Mouse (Mus musculus) erythroid progenitor cell, adult 5-6 weeks (primary cell): Measurements from ENCODE around the gene Arhgef26. TPM values are rescaled to one million over a fixed set of nuclear protein-coding genes. Genes with fewer than 3 reads are reported as not detected.

ENCODE experiments used
- ATAC-seq: replicated peaks from 2 replicates; pipeline ENCODE4 v1.8.0; 2016; ENCODE audit warnings: moderate number of reproducible peaks, mild to moderate bottlenecking, moderate TSS enrichment, inconsistent platforms; ENCODE audit not compliant: poor library complexity, low FRiP score, severe bottlenecking
- total RNA-seq, 2 experiments: library from RNA; stranded (forward) in 1 of 2; stranded (reverse) in 1 of 2; fragments of 150-400 nt in 1 of 2; fragments of 186-747, 209-891 nt in 1 of 2; gene quantifications; 2 replicates each; pipeline versions ENCODE4 v1.2.3 to v1.2.4; 2015 to 2017; ENCODE audit warnings: low replicate concordance in 2 of 2

The Arhgef26 gene
- total RNA-seq, 2 experiments from 2014 or later = not detected

DNA sequence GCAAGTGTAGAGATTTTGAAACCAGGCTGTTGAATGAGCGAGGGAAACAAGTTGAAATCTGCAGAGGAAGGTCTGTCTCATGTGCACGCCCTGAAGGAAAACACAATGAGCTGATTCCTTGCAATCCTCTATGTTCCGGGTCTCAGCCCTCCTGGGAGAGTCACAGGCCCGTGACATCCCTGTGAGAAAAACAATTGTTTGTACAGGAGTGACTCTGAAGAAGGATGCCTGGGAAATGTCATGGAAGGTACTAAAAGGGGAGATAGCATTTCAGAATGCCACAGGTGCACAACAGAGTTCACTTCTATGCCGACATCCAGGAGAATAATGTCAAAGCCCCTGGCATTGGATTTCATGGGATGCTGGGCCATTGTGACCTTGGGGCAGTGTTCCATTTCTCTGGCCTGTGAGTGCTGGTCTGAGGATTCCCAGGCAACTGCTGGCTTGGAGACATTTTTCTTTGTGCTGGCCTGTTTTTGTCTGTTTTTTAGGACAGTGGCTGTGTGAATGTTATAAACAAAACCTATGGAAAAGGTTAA is 102.4 kb downstream of the Arhgef26 start:
- ATAC-seq = no peak

DNA sequence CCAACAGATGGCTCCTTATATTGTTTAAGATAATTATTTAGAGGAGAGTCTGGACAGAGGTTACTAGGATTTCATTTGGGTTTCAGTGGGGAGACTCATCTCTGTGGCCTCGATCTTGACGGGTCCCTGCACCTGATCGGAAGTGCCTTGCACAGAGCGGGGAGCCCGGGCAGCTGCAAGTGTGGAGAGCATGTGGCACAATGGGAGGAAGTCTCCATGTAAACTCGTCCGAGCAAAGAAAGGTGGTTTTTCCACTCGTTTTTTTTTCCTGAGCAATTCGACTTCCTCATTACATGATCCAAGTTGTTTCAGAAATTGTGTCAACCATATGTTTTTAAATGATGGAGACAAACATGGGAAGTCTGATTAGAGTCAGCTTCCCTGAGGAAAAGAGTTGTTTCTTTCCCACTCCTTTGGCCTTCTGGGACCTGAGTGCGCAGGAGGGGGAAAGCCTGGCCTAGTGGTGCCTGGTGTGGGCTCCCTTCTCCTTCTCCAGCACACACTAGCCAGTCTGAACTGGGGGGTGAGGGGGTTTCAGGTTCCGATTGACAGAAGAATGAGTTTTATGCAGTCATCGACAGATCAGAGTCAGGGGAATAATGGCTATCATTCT is 105.5 kb downstream of the Arhgef26 start:
- no peak for ATAC-seq

DNA sequence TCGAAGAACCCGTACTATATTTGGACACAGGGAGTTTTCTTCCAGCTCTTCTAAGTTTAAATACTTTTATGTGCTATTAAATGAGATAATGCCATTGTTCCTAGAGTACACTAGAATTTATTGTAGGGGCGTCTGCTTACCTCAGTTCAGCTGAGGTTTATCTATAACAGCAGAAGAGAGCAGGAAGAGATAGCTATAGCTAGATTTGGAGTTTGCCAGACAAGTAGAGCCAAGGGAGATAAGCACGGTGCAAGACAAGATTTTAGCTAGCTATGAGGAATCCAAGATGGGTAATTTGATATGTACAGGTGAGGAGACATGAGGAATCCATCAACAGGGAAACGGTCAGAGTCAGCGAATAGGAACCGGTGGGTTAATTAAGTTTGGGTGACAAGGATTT is 108.1 kb downstream of the Arhgef26 start:
- no peak for ATAC-seq

DNA sequence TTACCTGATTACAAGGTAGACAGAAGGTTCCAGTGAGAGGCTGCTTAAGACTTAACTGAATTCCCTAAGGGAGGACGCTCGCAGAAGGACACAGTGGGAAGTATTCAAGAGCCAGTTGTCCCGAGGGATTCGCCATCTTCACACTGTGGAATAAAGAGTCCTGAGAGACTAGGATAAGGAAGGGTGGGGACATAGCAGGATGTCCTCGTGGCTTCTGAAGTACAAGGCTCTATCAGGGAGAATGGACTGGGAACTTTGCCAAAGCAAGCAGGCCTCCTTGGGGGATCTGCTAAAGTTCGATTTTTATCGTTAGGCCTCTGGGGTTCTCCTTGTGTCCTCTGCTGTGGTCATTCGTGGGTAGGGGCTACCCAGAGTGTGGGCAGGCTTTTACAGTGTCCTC is 109.0 kb downstream of the Arhgef26 start:
- no peak for ATAC-seq

DNA sequence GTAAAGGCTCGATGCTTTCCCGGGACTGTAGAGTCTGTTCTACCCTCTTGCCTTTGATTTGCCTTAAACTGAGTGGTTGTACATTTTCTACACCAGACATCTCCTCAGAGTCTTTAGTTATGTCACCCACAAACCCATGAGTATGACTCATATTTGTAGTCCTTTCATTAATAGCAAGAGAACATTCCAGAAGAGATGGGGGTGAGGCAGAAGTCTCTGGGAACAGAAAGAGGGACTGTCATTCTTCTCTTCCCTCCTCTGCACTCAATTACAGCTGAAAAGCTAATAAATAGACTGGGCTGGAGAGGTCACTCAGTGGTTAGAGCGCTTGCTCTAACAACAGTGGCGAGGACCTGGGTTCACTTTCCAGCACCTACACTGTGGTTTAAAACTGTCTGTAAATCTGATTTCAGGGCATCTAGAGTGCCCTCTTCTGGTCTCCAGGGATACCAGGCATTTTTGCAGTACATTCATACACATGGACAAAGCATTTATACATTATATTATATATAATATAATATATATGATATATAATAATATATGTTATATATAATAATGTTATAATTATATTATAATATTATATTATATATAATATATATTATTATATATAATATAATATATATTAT is 111.8 kb downstream of the Arhgef26 start:
- no peak for ATAC-seq

DNA sequence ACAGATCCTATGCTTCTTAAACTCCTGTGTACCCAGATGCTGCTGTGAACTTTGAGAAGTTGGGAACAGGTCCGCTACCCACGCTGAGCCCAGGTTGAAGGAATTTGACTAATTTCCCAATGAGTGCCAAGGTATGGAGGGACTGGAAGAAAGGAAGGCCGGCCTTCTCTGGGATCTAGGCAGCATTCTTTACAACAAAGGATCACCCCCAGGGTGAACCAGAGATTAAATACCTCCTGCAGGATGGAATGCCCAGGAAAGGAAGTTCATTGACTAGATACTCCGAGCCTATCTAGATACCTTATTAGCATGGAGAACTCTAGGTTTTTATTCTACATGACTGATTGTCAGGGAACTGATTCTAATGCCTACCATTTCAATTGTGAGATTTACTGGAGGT is 114.8 kb downstream of the Arhgef26 start:
- no peak for ATAC-seq

DNA sequence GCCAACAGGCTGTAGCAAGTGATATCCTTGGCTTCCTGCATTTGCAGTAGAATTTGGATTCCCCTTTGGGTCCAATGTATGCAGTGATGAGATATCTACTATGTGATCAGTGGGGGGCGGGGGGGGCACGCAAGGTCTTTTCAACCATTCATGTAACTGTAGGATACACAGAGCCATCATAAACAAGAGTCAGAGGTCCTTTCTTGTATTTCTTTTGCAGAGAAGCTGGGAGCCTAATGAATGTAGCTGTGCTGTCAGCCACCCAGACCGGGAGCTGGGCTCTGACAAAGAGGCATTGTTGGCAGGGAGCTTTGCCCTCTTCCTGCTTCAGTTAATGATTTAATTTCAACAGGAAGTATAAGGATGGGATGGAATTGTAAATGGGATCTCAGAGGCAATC is 116.0 kb downstream of the Arhgef26 start:
- ATAC-seq = no peak

DNA sequence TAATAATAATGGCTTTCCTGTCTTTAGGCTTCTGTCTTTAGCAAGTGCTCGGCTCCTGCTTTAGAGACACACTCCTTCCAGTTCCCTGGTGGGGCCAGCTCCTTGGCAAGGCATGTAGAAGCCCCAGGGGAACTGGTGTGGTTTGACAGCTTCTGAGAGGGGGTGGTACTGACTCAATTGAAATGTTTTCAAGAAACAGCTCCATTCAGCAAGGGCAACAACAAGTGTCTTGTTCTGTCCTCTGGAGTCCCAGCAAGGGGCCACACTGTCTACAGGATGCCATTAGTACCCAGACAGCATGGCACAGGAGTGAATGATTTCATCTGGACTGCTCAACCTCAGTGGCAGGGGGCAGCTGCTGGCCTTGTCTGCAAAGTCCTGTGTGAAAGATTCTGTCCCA is 117.7 kb downstream of the Arhgef26 start:
- ATAC-seq = no peak

DNA sequence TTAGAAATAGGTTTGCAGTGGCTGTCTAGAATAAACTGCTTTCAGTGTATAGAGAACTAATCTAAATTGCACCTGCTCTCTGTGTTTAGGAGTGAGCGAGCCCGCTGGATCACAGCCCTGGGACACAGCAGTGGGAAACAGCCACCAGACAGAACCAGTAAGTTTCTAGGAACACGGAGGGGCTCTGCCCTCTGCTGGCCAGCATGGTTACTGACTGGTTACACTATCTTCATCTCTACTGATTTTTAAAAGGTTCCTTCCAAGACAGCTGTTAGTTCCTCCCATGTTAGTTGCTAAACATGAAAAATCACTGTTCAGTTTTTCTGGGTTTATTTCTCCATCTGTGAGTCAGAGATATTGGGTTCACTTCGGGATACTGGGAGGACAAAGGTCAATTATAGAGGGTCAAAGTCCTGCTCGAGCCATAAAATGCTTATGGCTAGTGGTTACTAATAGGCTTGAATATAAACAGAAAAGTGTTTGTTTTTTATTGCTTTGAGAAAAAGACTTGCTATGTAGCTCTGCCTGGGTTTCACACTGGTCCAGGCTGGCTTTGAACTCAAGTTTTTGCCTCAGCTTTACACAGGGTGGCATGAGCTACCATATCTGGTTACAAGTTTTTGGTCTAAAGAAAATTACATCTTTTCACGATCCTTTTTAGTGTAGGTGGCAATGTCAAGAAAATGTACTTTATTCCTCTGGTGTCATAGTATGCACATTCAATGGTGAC is 120.3 kb downstream of the Arhgef26 start:
- ATAC-seq = no peak

DNA sequence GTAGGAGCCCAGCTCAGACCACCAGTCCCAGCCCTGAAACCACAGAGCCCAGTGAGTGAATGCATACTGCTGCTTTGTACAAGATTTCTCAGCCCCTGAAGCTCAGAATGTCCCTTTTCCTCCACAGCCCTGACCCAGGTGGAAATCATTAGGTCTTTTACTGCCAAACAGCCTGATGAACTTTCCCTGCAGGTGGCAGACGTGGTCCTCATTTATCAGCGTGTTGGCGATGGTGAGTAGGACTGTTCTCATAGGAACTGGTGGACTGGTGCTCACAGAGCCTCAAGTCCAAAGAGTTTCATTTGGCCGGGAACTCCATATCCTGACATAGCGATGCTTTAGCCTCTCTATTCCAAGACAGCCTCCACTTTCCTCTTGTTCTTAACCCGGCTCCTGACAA is 121.3 kb downstream of the Arhgef26 start:
- no peak for ATAC-seq

DNA sequence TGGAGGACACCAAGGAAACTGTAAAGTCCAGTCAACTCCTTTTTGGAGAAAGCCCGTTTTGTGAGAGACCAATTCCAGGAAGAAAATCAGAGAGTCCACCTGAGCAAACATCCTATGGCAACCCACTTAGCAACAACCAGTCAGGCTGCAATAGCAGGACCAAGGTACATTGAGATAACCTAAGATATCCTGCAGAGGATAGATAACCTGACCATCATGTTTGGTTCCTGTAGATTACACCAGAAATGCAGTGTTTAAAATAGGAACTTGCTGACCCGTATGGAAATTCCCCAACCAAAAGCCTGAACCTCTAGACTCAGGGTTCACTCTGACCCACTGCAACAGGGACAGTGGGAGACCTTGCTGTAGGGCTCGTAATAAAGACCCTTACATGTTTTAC is 126.1 kb downstream of the Arhgef26 start:
- ATAC-seq = no peak

DNA sequence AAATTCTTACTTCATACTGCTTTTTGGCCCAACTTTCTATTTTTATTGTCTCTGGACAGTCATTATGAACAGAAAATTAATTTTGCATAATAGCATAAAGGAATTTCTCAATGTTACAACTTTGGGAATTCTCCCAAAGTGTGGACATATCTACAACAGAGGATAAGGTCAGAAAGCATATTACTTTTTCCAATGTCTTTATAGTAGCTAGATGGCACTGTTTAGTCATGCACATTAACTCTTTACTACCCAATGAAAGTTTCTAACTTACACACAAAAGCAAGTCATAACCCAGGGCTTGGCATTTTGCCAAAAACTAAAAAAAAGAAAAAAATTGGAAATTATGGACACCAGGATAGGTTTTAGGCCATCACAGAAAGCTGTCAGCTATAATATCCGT is 132.0 kb downstream of the Arhgef26 start:
- ATAC-seq = no peak

DNA sequence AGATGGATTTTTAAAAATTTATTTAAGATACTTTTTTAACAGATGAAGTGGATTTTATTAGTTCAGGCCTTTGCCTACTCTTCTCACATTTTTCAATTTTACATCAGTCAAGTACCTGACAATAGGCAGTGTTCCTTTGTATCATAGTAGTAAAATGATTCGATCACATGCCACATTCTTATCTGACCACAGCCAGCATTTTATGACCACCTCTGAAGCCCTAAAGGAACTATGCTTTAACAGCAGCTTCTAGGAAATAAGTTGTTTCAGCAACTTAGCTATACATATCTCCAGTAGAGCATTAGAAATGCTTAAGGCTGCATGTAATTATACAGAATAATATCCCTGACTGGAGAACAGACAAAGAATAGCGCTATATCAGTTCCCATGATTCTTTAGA is 146.2 kb downstream of the Arhgef26 start:
- ATAC-seq = no peak

DNA sequence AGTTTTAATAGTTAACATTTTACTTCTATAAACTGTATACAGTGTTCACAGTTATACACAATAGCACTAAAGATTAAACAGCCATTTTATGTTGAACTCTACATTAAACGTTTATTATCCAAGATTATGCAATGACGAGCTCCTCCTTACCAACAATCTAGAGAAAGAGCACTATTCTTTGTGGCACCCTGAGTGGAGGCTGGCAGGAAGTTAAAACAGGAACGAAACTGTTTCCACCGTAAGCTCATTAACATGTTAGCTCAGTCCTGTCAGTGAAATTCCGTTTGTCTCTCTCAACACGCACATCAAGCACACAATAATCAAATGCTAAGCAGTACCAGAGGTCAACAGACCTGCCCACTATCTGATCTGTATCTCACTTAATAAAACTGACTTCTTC is 154.4 kb downstream of the Arhgef26 start:
- no peak for ATAC-seq

DNA sequence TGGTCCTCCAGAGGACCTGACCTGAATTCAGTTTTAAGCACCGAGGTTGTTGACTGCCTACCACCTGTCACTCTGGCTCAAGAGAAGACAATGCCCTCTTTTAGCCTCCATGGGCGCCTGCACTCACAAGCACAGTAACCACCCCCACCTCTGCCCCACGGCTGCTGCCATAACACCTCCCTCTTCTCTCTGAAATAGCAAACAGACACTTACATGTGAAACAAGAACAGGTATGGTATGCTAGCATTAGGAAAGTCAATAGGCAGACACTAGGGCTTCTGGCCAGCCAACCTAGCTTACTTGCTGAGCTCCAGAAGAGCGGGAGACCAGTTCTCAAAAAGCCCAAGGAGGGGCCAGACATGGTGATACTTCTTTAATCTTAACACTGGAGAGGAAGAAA is 161.2 kb downstream of the Arhgef26 start:
- no peak for ATAC-seq

DNA sequence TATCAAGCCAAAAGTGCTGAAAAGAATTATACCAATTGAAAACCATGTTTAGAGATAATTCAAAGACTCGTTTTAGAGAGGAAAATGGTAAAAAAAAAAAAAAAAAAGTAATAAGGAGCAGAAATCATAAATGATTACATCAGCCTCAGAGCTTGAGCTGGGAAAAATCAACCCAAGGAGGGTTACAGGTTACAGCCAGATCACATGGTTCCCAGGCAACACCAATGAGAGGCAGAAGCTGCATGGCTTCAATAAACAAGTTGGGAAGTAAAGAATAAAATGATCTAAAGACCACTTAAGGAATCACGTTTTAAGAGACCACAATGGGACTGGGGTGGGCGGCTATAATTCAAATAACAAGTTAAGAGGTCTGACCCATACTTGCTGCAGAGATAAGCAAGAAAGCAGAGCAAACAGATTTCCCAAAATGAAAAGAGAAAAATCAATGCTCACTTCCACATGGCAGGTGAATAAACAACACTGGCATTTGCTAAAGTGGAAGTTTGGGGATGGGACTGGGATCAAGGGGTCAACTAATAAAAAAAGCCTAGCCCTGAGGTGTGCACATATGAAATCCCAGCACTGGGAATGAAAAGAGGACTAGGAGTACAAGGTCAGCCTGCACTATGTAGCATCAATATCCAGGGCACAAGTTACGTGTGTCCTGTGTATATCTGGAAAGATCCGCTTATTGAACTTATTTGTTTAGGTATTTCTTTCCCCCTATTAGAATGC is 167.2 kb downstream of the Arhgef26 start:
- no peak for ATAC-seq

DNA sequence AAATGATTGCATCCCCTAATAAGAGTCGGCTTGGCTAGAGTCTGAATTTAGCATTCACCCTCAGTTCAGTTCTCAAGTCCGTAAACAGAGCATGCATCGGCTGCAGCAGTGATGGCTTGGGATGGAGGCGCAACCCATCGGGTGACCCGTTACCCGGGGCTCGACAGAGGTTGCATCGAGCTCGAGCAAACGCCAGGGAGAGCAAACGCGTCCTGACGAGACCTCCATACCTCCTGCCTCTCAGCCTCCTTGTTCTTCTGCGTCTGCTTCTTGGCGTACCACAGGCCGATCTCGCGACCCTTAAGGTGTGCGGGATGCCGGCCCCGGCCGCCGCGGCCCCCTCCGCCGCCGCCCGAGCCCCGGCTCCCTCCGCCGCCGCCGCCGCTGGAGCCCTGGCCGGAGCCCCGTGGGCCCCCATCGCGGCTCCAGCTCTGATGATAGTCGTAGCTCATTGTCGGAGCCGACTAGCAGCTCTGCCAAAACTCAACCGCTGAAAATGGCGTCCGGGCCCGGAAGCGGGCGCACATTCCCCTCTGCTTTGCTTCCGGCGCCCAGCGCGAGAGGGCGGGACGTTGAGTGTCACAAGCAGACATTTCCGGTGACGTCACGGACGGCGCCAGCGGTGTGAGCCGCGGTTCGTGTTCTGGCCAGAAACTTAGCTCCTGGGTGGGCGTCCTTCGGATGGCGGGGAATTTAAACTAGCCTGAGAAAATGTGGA is 168.5 kb downstream of the Arhgef26 start, which contains the start of gene Dhx36:
TSS of gene Dhx36 (minus strand) at position 517 of the 718 bp plus-strand sequence.
- ATAC-seq = peak; percentile 100

DNA sequence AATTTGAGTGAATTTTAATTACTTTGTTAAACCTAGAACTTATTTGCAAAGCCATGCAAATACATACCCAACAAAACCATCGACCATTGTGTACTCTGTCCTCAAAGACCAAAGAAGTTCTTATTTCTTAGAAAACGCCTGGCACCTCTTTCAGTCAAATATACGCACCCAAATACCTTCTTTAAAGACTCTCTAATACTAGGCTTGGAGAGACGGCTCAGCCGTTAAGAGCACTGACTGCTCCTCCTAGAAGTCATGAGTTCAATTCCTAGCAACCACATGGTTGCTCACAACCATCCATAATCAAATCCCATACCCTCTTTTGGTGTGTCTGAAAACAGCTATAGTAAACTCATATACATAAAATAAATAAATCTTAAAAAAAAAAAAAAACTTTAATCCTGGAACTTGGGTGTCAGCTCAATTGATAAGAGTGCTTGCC is 169.1 kb downstream of the Arhgef26 start:
- no peak for ATAC-seq
